Mouse (Mus musculus) kidney, embryonic 16.5 days (tissue): ENCODE results near the gene Dazl. TPM values are rescaled to one million over a fixed set of nuclear protein-coding genes. Genes with fewer than 3 reads are reported as not detected.

ENCODE experiments used
- ATAC-seq: fragments of 200-750 bp; cut with Nextera tagmentation; 2 replicates; pipeline ENCODE4 v1.8.0; 2017; ENCODE audit warnings: moderate TSS enrichment; ENCODE audit not compliant: low FRiP score, low TSS enrichment
- H3K27ac ChIP-seq: fragments of 300-500 bp; sonication (generic); 2 replicates; pipeline ENCODE4 v1.5.1; 2014; ENCODE audit warnings: low read length
- H3K27me3 ChIP-seq: fragments of 300-500 bp; sonication (generic); 2 replicates; pipeline ENCODE4 v1.6.1; 2014; ENCODE audit warnings: low read length, control low read depth, mixed read lengths; ENCODE audit not compliant: insufficient read depth
- H3K36me3 ChIP-seq: fragments of 300-500 bp; sonication (generic); 2 replicates; pipeline ENCODE4 v1.6.1; 2014; ENCODE audit warnings: low read length, control low read depth, mixed read lengths; ENCODE audit not compliant: insufficient read depth
- H3K4me1 ChIP-seq: fragments of 300-500 bp; sonication (generic); 2 replicates; pipeline ENCODE4 v1.6.1; 2014; ENCODE audit warnings: low read length, control low read depth, mixed read lengths; ENCODE audit not compliant: insufficient read depth
- H3K4me2 ChIP-seq: fragments of 300-500 bp; sonication (generic); replicated peaks from 2 replicates; pipeline ENCODE4 v1.6.1; 2014; ENCODE audit warnings: low read depth, low read length
- H3K4me3 ChIP-seq: fragments of 300-500 bp; sonication (generic); 2 replicates; pipeline ENCODE4 v1.5.1; 2014; ENCODE audit warnings: mild to moderate bottlenecking, low read length
- H3K9ac ChIP-seq: fragments of 300-500 bp; sonication (generic); replicated peaks from 2 replicates; pipeline ENCODE4 v1.6.1; 2014; ENCODE audit warnings: low read length
- H3K9me3 ChIP-seq: fragments of 300-500 bp; sonication (generic); 2 replicates; pipeline ENCODE4 v1.6.1; 2016; ENCODE audit warnings: low read length, control low read depth
- WGBS: fragments of 180-500 bp; shearing (Covaris S2); extraction: QIAGEN DNeasy Blood & Tissue Kit; methylation state at CpG from one replicate; pipeline ENCODE4 v1.1.7; 2014; 5-methylcytosine and 5-hydroxymethylcytosine counted together
- polyA plus RNA-seq: library from polyadenylated mRNA; unstranded; fragments of >200 nt; fragmentation: Nextera tagmentation; extraction: Ambion mirVana; gene quantifications from 2 replicates; pipeline ENCODE4 v1.2.1, GENCODE M21; 2015

The Dazl gene
- polyA plus RNA-seq, 1 experiment from 2014 or later, result 0.19 TPM

DNA sequence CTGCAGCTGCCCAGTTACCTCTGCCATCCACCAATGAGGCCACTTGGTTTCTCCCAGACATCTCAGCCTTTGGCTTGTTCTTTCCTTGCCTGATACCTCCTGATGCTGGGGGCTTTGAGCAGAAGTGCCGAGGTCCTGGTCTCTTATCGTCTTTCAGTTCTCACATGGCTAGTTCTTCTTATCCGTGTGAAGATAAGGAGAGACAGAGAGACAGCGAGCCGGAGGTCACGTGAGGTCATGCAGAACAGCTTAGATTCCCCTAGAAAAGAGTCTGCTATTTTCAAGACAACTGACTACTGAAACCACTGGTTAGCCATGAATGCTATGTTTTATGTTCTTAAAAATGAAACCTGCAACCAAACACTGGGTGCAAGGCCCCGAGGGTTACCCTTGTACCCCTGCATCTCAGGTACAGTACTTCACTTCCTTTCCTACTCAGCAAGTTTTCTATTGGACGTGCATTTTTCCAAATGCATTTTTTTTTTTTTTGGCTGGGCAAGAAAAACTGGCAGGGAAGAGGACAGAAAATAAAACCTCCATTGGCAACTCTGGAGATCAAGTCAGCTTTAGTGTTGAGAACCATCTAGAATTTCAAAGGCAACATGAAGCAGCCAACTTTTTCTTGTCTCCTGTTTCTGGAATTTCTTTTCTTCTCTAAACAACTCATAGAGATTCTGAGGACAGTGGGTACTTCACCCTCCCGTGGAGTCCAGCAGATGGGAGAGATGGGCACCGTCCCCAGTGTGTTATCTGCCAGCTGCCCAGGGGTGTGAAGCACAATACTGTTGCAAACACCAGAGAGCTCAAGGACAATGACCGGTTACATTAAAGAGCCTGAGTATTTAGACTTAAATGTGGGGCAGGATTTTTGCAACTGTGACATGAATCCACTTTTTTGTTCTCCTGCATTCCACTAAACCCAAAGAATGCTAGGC, 23.0 kb upstream of the Dazl start:
- Histone ChIP-seq H3K9ac (no peak overlapping the region), H3K9me3 (no peaks in the 10 kb centered on the region), H3K4me2 (no peak overlapping the region), H3K36me3 (no peaks in the 10 kb centered on the region), H3K4me1 (no peaks in the 10 kb centered on the region), H3K4me3 (no peak overlapping the region), H3K27me3 (no peaks in the 10 kb centered on the region), H3K27ac (no peak overlapping the region)
- ATAC-seq, result no peak
- 53% methylated on average over 11 of the region's 11 CpGs for WGBS

DNA sequence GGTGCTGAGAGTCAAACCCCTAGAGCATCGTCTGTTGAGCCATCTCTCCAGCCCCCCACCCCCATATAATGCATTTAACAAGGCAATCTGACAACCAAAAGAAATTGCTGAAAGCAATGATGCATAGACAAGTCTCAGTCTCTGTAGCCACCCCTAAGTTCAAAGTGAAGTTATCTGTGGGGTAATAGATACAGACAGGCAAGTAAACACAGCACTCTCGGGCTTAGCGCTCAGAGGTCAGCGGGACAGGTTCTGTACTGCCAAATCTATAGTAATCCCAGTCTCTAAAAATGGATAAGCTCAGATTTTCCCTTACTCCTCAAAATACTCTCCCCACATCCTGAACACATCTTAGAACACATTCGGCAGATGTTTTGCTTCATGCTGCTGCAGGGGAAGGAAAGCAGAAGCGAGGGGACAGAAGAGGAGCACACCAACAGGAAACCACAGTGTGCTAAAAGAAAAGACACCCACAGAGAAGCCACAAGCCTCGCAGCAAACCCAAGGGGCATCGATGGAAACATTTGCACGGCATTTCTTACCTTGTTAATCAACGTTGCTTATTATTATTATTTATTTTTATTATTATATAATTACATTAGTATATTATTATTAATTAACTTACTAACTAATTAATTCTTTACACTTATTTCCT, 16.8 kb upstream of the Dazl start:
- Histone ChIP-seq H3K27me3 (no peaks in the 10 kb centered on the region), H3K9ac (no peak overlapping the region), H3K9me3 (no peaks in the 10 kb centered on the region), H3K36me3 (no peaks in the 10 kb centered on the region), H3K4me1 (no peaks in the 10 kb centered on the region), H3K4me2 (no peak overlapping the region), H3K4me3 (no peak overlapping the region), H3K27ac (no peak overlapping the region)
- WGBS, result 63% methylated on average over 10 of the region's 10 CpGs
- no peak for ATAC-seq

DNA sequence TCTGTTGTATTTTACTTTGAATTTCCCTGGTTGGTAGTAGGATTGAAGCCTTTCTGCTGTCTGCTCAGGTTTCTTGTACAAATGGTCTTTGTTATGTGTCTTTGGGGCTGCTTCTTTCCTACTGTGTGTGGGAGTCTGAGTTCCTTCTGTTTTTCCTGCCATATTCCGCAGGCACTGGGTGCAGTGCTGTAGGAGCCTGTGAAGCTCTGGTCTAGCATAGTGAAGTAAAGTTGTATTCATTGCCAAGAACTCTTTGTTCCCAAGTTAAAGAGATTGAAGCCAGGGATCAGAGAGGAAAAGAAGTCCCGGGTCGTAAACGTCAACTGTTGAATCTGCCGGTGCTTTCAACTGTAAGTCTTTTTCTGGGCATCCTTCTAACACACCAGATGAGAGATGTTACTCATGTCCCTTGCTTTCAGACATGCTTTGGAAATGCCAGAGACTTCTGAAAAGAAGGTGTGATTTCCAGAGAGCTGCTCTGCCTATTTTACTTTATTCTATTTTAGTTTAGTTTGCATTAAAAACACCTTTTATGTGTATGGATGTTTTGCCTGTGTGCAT, 16.2 kb upstream of the Dazl start:
- no peak overlapping the region for H3K4me3 ChIP-seq
- H3K27ac ChIP-seq, result no peak overlapping the region
- H3K4me1 ChIP-seq, result no peaks in the 10 kb centered on the region
- H3K4me2 ChIP-seq, result no peak overlapping the region
- H3K27me3 ChIP-seq, result no peaks in the 10 kb centered on the region
- ATAC-seq, result no peak
- WGBS, result 44% methylated on average over 5 of the region's 5 CpGs
- no peaks in the 10 kb centered on the region for H3K36me3 ChIP-seq
- H3K9me3 ChIP-seq, result no peaks in the 10 kb centered on the region
- H3K9ac ChIP-seq, result no peak overlapping the region

DNA sequence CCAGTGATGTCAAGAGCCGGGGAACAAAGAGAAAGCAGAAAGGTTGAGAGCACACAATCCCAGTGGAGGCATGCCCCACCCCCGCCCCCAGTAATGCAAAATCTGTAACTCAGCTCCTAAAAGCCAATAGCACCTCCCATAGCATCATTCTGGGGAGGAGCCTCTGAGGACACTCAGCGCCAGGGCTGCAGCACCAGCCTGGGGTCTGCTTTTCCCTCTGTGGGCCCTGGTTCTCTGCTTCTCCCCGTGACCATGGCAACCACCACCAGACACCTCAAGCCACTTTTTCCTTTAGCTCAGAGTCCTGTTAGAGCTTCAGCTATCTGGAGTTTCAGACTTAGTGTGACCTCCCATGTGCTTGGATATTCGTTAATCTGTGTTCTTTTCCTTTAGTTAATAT, 15.4 kb upstream of the Dazl start:
- WGBS, result 71% methylated on average over 5 of the region's 5 CpGs
- no peaks in the 10 kb centered on the region for H3K9me3 ChIP-seq
- H3K4me2 ChIP-seq, result no peak overlapping the region
- no peak for ATAC-seq
- no peak overlapping the region for H3K4me3 ChIP-seq
- no peak overlapping the region for H3K9ac ChIP-seq
- no peak overlapping the region for H3K27ac ChIP-seq
- H3K27me3 ChIP-seq, result no peaks in the 10 kb centered on the region
- no peaks in the 10 kb centered on the region for H3K36me3 ChIP-seq
- no peaks in the 10 kb centered on the region for H3K4me1 ChIP-seq

DNA sequence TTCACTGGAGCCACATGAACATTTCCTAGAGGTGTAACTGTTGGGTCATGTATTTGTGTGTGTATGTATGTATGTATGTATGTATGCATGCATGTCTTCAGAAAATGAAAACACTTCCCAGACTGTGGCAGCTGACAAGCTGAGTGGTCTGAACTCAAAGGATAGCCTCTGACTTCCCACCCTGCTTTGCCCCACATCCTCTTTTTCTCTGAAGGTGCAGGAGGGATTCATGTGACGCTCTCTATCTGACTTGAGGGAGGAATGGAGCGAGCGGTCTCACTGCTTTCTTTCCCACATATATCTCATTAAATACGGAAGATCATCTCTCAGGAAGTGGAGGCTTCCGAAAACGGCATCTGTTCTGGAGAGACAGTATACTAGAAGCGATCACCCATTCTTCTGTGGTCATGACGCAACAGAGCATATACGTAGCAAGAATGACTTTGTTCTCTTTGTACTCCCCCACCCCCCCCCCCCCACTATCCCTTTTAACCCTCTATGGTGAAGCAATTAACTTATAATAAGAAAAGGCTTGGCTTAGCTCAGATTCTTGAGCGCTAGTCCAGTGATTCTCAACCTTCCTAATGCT, 14.7 kb upstream of the Dazl start:
- WGBS, result 90% methylated on average over 10 of the region's 10 CpGs
- H3K4me1 ChIP-seq, result no peaks in the 10 kb centered on the region

DNA sequence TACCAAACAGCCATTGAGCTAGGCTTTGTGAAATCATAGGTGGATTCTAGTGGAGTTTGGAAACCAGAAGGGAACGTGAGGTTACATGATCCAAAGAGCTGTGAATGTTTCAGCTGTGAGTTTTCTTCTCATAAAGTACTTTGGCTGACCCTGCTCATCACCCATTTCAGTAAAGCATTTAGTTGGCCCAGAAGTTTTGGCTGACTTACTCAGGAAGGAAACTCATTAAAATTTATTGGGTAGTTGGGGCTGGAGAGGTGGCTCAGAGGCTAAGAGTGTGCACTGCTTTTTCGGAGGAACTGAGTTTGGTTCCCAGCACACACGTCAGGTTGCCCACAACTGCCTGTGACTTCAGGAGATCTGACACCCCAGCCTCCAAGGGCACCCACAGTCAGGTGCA, 9.4 kb upstream of the Dazl start:
- Histone ChIP-seq H3K27ac (peak overlapping the region; percentile 8; the same call in 1 of the 2 replicates), H3K27me3 (no peaks in the 10 kb centered on the region), H3K9me3 (no peaks in the 10 kb centered on the region), H3K4me3 (no peak overlapping the region), H3K4me1 (no peaks in the 10 kb centered on the region; the same call in 1 of the 2 replicates), H3K4me2 (no peak overlapping the region), H3K36me3 (no peaks in the 10 kb centered on the region), H3K9ac (no peak overlapping the region)
- 42% methylated on average over 3 of the region's 3 CpGs for WGBS
- ATAC-seq, result no peak

More for the DNA sequence above, 14.7 kb upstream of the Dazl start:
- H3K27me3 ChIP-seq, result no peaks in the 10 kb centered on the region
- H3K4me3 ChIP-seq, result no peak overlapping the region
- H3K9me3 ChIP-seq, result no peaks in the 10 kb centered on the region
- no peaks in the 10 kb centered on the region for H3K36me3 ChIP-seq
- H3K27ac ChIP-seq, result no peak overlapping the region
- no peak overlapping the region for H3K9ac ChIP-seq
- no peak overlapping the region for H3K4me2 ChIP-seq
- ATAC-seq, result no peak

DNA sequence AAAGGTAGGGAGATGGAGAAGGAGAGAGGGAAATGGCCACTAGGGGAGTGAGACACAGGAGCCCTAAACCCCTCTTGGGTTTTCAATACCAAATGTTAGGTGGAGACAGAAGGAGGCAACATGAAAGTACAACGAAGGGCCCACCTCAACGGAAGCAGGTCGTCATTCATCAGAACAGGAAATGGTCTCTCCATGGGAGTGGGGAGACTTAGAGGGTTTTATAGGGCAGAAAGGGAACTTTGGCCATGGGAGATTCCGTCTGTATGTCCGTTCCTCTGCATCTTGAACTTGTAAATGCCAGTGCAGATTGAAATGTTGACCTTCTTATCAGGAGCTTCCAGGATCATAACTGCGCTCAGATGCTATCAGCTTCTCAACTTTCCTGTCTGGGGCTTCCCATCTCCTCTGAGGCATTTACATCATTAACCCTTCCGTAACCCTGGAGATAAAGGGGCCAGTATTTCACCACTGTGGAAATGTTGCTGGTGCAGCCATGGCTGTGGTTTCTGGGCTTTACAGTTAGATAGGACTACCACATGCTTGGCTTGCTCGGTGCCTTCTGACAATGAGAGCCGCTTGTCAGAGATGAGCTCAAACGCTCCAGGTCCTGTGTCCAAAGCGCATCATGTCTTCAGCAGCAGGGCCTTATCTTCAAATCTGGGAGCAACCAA, 6.9 kb upstream of the Dazl start:
- ATAC-seq, result no peak
- 72% methylated on average over 11 of the region's 11 CpGs for WGBS
- Histone ChIP-seq H3K9ac (no peak overlapping the region), H3K27ac (no peak overlapping the region), H3K4me3 (no peak overlapping the region), H3K27me3 (no peaks in the 10 kb centered on the region), H3K36me3 (no peaks in the 10 kb centered on the region), H3K4me1 (no peaks in the 10 kb centered on the region; the same call in 1 of the 2 replicates), H3K9me3 (no peaks in the 10 kb centered on the region), H3K4me2 (no peak overlapping the region)

DNA sequence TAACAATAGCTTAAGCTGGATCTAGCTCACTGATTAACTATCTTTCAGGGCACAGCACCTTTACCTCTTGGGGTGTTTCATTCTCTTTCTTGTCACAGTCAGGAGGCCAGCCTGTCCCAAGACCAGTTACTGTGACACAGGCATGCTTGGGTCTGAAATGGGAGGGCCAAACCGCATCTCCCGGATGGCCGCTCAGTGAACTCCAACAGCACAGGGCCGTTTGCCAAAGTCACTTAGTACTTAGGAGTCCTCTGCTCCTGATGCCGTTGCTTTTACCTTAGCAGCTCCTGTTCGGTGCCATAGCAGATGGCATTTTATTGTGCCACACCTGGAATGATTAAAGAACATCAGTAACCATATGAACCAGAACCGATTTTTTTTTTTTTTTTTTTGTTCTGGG, 5.4 kb upstream of the Dazl start:
- Histone ChIP-seq H3K27me3 (no peaks in the 10 kb centered on the region), H3K9ac (no peak overlapping the region), H3K27ac (no peak overlapping the region), H3K9me3 (peaks cover 5% of the 10 kb centered on the region), H3K4me1 (no peaks in the 10 kb centered on the region; the same call in 1 of the 2 replicates), H3K4me2 (no peak overlapping the region), H3K36me3 (peaks cover 2% of the 10 kb centered on the region; the same call in 1 of the 2 replicates), H3K4me3 (no peak overlapping the region)
- 69% methylated on average over 7 of the region's 7 CpGs for WGBS
- no peak for ATAC-seq

DNA sequence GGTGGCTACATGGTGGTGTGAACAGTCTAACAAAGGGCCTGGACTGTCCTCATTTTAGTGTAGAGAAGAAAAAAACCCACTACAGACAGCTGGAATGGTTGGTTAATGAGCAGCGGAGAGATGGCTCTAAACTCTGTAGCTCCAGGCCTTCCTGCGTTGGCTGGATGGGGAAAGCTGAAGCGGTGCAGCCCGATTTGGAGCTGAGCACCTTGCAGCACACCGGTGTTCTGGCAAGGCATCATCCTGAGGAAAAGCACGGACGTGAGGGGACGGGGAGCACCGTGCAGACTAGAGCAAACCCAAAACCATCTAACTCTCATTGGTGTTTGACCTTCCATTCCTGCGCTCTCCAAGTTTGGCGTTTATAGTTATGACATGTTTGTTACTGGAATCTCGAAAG, 1.3 kb upstream of the Dazl start:
- Histone ChIP-seq H3K36me3 (peaks cover 9% of the 10 kb centered on the region; the same call in 1 of the 2 replicates), H3K4me3 (no peak overlapping the region), H3K9ac (no peak overlapping the region), H3K4me2 (no peak overlapping the region), H3K27me3 (no peaks in the 10 kb centered on the region), H3K4me1 (no peaks in the 10 kb centered on the region), H3K27ac (no peak overlapping the region), H3K9me3 (peaks cover 14% of the 10 kb centered on the region)
- 86% methylated on average over 12 of the region's 12 CpGs for WGBS
- ATAC-seq, result no peak
